Mouse (Mus musculus) CH12.LX (cell line): ENCODE data around the gene Prph. TPM values are rescaled to one million over a fixed set of nuclear protein-coding genes. Genes with fewer than 3 reads are reported as not detected.
A peak's percentile ranks its signal among the peaks of the same experiment; 100 is the strongest.

ENCODE experiments used
- DNase-seq: peaks from one replicate; pipeline ENCODE4 v3.0.0-alpha.2; 2013; ENCODE audit errors: extremely low read depth
- H3K27ac ChIP-seq: 2 replicates; pipeline ENCODE4 v1.5.1; 2012; ENCODE audit warnings: low read depth, mild to moderate bottlenecking, control low read depth, moderate library complexity; ENCODE audit not compliant: insufficient read depth
- H3K27me3 ChIP-seq: replicated peaks from 2 replicates; pipeline ENCODE3; 2012; ENCODE audit warnings: inconsistent platforms
- H3K36me3 ChIP-seq, 2 experiments: replicated peaks in 1 of 2; 2 replicates each; pipeline versions ENCODE3 to v1.6.1; 2012; ENCODE audit warnings: inconsistent platforms in 1 of 2, low read length in 1 of 2, mild to moderate bottlenecking in 1 of 2, mixed read lengths in 1 of 2, moderate library complexity in 1 of 2; ENCODE audit not compliant: control insufficient read depth in 1 of 2, insufficient read depth in 1 of 2
- H3K4me1 ChIP-seq, 2 experiments: 2 replicates each; pipeline ENCODE4 v1.6.1; 2012; ENCODE audit warnings: inconsistent platforms in 1 of 2, moderate library complexity in 1 of 2; ENCODE audit not compliant: insufficient read depth in 2 of 2, control insufficient read depth in 1 of 2
- H3K4me2 ChIP-seq: 2 replicates; pipeline ENCODE4 v1.6.1; 2012; ENCODE audit warnings: low read depth, mild to moderate bottlenecking, control low read depth; ENCODE audit not compliant: poor library complexity, insufficient read depth, severe bottlenecking
- H3K4me3 ChIP-seq, 3 experiments: fragments of 150-350 bp in 1 of 3; sonication (generic) in 1 of 3; replicated peaks in 1 of 3; 2 replicates each; pipeline versions ENCODE3 to v1.5.1; 2011 to 2012; ENCODE audit warnings: low read depth in 2 of 3, low read length in 2 of 3, mild to moderate bottlenecking in 2 of 3, moderate library complexity in 2 of 3, control low read depth in 1 of 3, improper control_type of control experiment in 1 of 3, inconsistent platforms in 1 of 3, mixed read lengths in 1 of 3; ENCODE audit not compliant: poor library complexity in 1 of 3
- H3K79me2 ChIP-seq: replicated peaks from 2 replicates; pipeline ENCODE4 v1.6.1; 2012; ENCODE audit warnings: mild to moderate bottlenecking, moderate library complexity; ENCODE audit not compliant: control insufficient read depth, poor library complexity, insufficient read depth, severe bottlenecking; ENCODE audit errors: extremely low read depth
- H3K9ac ChIP-seq: 2 replicates; pipeline ENCODE4 v1.6.1; 2012; ENCODE audit warnings: low read depth, mild to moderate bottlenecking, control low read depth, moderate library complexity; ENCODE audit not compliant: insufficient read depth
- H3K9me3 ChIP-seq: replicated peaks from 2 replicates; pipeline ENCODE3; 2012; ENCODE audit warnings: low read length, inconsistent platforms, mixed read lengths
- BHLHE40 ChIP-seq: IDR thresholded peaks from 2 replicates; pipeline ENCODE4 v1.6.1; 2011; ENCODE audit warnings: mild to moderate bottlenecking, low read depth, low read length, improper control_type of control experiment
- CHD1 ChIP-seq: IDR thresholded peaks from 2 replicates; pipeline ENCODE4 v1.6.1; 2012; ENCODE audit warnings: low read depth, low read length, improper control_type of control experiment, inconsistent platforms
- CHD2 ChIP-seq: IDR thresholded peaks from 2 replicates; pipeline ENCODE4 v1.6.1; 2011; ENCODE audit warnings: low read length, improper control_type of control experiment
- CTCF ChIP-seq, 2 experiments: IDR thresholded peaks in 1 of 2; conservative IDR thresholded peaks in 1 of 2; 2 replicates each; pipeline ENCODE4 v1.5.1; 2011 to 2012; ENCODE audit warnings: low read depth in 2 of 2, low read length in 2 of 2, improper control_type of control experiment in 1 of 2, inconsistent platforms in 1 of 2, mild to moderate bottlenecking in 1 of 2, moderate library complexity in 1 of 2
- E2F4 ChIP-seq: IDR thresholded peaks from 2 replicates; pipeline ENCODE4 v1.6.1; 2011; ENCODE audit warnings: low read depth, low read length, improper control_type of control experiment; ENCODE audit not compliant: insufficient replicate concordance
- ELF1 ChIP-seq: IDR thresholded peaks from 2 replicates; pipeline ENCODE4 v1.6.1; 2014; ENCODE audit warnings: low read depth, mild to moderate bottlenecking, inconsistent platforms, low read length, improper control_type of control experiment
- EP300 ChIP-seq: IDR thresholded peaks from 2 replicates; pipeline ENCODE4 v1.6.1; 2011; ENCODE audit warnings: low read length, improper control_type of control experiment
- GABPA ChIP-seq: IDR thresholded peaks from 2 replicates; pipeline ENCODE4 v1.6.1; 2012; ENCODE audit warnings: low read depth, low read length, improper control_type of control experiment, inconsistent platforms; ENCODE audit not compliant: insufficient replicate concordance
- HCFC1 ChIP-seq: IDR thresholded peaks from 2 replicates; pipeline ENCODE4 v1.6.1; 2012; ENCODE audit warnings: low read depth, mild to moderate bottlenecking, inconsistent platforms, low read length, improper control_type of control experiment
- IRF4 ChIP-seq: IDR thresholded peaks from 2 replicates; pipeline ENCODE4 v1.6.1; 2014; ENCODE audit warnings: low read depth, mild to moderate bottlenecking, inconsistent platforms, low read length, improper control_type of control experiment
- JUN ChIP-seq: IDR thresholded peaks from 2 replicates; pipeline ENCODE4 v1.6.1; 2011; ENCODE audit warnings: low read depth, mild to moderate bottlenecking, low read length, improper control_type of control experiment, moderate library complexity; ENCODE audit not compliant: insufficient read depth
- JUND ChIP-seq: conservative IDR thresholded peaks from 2 replicates; pipeline ENCODE4 v1.6.1; 2011; ENCODE audit warnings: low read depth, low read length, improper control_type of control experiment
- KAT2A ChIP-seq: IDR thresholded peaks from 2 replicates; pipeline ENCODE4 v1.6.1; 2012; ENCODE audit warnings: low read length, improper control_type of control experiment, inconsistent platforms; ENCODE audit not compliant: insufficient replicate concordance
- MAFK ChIP-seq: IDR thresholded peaks from 2 replicates; pipeline ENCODE4 v1.6.1; 2011; ENCODE audit warnings: low read length, improper control_type of control experiment; ENCODE audit not compliant: insufficient replicate concordance
- MAX ChIP-seq: IDR thresholded peaks from 2 replicates; pipeline ENCODE4 v1.6.1; 2011; ENCODE audit warnings: low read length, improper control_type of control experiment
- MAZ ChIP-seq: IDR thresholded peaks from 2 replicates; pipeline ENCODE4 v1.6.1; 2012; ENCODE audit warnings: low read depth, mild to moderate bottlenecking, inconsistent platforms, low read length, improper control_type of control experiment, moderate library complexity
- MXI1 ChIP-seq: IDR thresholded peaks from 2 replicates; pipeline ENCODE4 v1.6.1; 2011; ENCODE audit warnings: mild to moderate bottlenecking, low read depth, low read length, improper control_type of control experiment
- NRF1 ChIP-seq: IDR thresholded peaks from 2 replicates; pipeline ENCODE4 v1.6.1; 2014; ENCODE audit warnings: low read depth, mild to moderate bottlenecking, inconsistent platforms, low read length, improper control_type of control experiment, moderate library complexity
- PAX5 ChIP-seq: IDR thresholded peaks from 2 replicates; pipeline ENCODE4 v1.6.1; 2012; ENCODE audit warnings: low read length, inconsistent platforms, mixed read lengths
- POLR2A ChIP-seq: IDR thresholded peaks from 2 replicates; pipeline ENCODE4 v1.6.1; 2011; ENCODE audit warnings: low read depth, mild to moderate bottlenecking, improper control_type of control experiment, low read length
- RAD21 ChIP-seq: IDR thresholded peaks from 2 replicates; pipeline ENCODE4 v1.6.1; 2011; ENCODE audit warnings: low read depth, mild to moderate bottlenecking, low read length, improper control_type of control experiment, moderate library complexity
- RCOR1 ChIP-seq: conservative IDR thresholded peaks from 2 replicates; pipeline ENCODE4 v1.6.1; 2012; ENCODE audit warnings: low read depth, mild to moderate bottlenecking, inconsistent platforms, low read length, improper control_type of control experiment
- SIN3A ChIP-seq: IDR thresholded peaks from 2 replicates; pipeline ENCODE4 v1.6.1; 2012; ENCODE audit warnings: low read length, improper control_type of control experiment, inconsistent platforms
- SMC3 ChIP-seq: IDR thresholded peaks from 2 replicates; pipeline ENCODE4 v1.6.1; 2011; ENCODE audit warnings: low read depth, low read length, improper control_type of control experiment
- TBP ChIP-seq: conservative IDR thresholded peaks from 2 replicates; pipeline ENCODE4 v1.6.1; 2011; ENCODE audit warnings: low read depth, low read length, improper control_type of control experiment
- TCF12 ChIP-seq: IDR thresholded peaks from 2 replicates; pipeline ENCODE4 v1.6.1; 2014; ENCODE audit warnings: low read depth, mild to moderate bottlenecking, inconsistent platforms, low read length, improper control_type of control experiment
- USF1 ChIP-seq: IDR thresholded peaks from 2 replicates; pipeline ENCODE4 v1.6.1; 2014; ENCODE audit warnings: low read depth, mild to moderate bottlenecking, inconsistent platforms, low read length, improper control_type of control experiment
- USF2 ChIP-seq: conservative IDR thresholded peaks from 2 replicates; pipeline ENCODE4 v1.6.1; 2011; ENCODE audit warnings: low read depth, low read length, improper control_type of control experiment
- ZC3H11A ChIP-seq: IDR thresholded peaks from 2 replicates; pipeline ENCODE4 v1.6.1; 2012; ENCODE audit warnings: low read depth, mild to moderate bottlenecking, inconsistent platforms, low read length, improper control_type of control experiment
- ZKSCAN1 ChIP-seq: IDR thresholded peaks from 2 replicates; pipeline ENCODE4 v1.6.1; 2012; ENCODE audit warnings: low read depth, inconsistent platforms, low read length, improper control_type of control experiment, borderline replicate concordance
- ZMIZ1 ChIP-seq: IDR thresholded peaks from 2 replicates; pipeline ENCODE4 v1.6.1; 2012; ENCODE audit warnings: low read depth, mild to moderate bottlenecking, inconsistent platforms, low read length, improper control_type of control experiment
- dilution Hi-C: fragments of 300-500 bp; cut with MboI; formaldehyde crosslinking; loops from 2 replicates; pipeline ENCODE4 v1.14.3; 2020; ENCODE audit warnings: low sequenced_read_pairs; ENCODE audit not compliant: extremely low pct_unique_long_range_greater_than_20kb, extremely low pct_ligation_motif_present
- in situ Hi-C: fragments of 300-500 bp; cut with MboI; formaldehyde crosslinking; loops from 3 replicates; pipeline ENCODE4 v1.14.3; 2019; ENCODE audit warnings: low sequenced_read_pairs, low pct_ligation_motif_present, low pct_unique_long_range_greater_than_20kb, mixed read lengths
- polyA plus RNA-seq: library from polyadenylated mRNA; unstranded; fragments of >175 nt; gene quantifications from 2 replicates; pipeline ENCODE4 v1.2.1, GENCODE M21; 2012; ENCODE audit warnings: low read depth; ENCODE audit not compliant: insufficient read length
- total RNA-seq, 2 experiments: library from RNA; depleted of rRNA; stranded (reverse); fragments of 300-350 nt in 1 of 2; fragments of >200 nt in 1 of 2; gene quantifications; 2 replicates each; pipeline ENCODE4 v1.2.3; 2012 to 2014

Gene Prph
- total and polyA plus RNA-seq, 3 experiments: 0.12 TPM; not detected in 2

GRCm38 (mm10) chr15:99029619-99030584 is 25.1 kb upstream of the Prph start, which contains the start of gene Tuba1c (continued):
- TF ChIP-seq JUN: peak; percentile 45; the same call in 1 of the 2 replicates
- no peak for TF ChIP-seq SMC3
- TF ChIP-seq EP300: peak; percentile 56
- no peak; the same call in 1 of the 2 replicates for TF ChIP-seq JUND
- TF ChIP-seq E2F4: 0 out of 2 replicates have a peak, but pooled peaks have one; percentile 45
- peak; percentile 98 for TF ChIP-seq TBP
- peak; percentile 90 for TF ChIP-seq IRF4
- TF ChIP-seq MAX: no peak; the same call in 1 of the 2 replicates
- TF ChIP-seq CHD2: peak; percentile 32; the same call in 1 of the 2 replicates
- TF ChIP-seq SIN3A: peak; percentile 18; the same call in 1 of the 2 replicates
- TF ChIP-seq NRF1: no peak; the same call in 1 of the 2 replicates
- TF ChIP-seq MXI1: peak; percentile 54; the same call in 1 of the 2 replicates
- no peak for TF ChIP-seq CHD1
- TF ChIP-seq TCF12: peak; percentile 72
- no peak for TF ChIP-seq ZC3H11A
- 0 out of 2 replicates have a peak, but pooled peaks have one; percentile 58 for TF ChIP-seq KAT2A
- peak; percentile 99 for TF ChIP-seq ZMIZ1
- TF ChIP-seq USF1: no peak
- no peak for TF ChIP-seq GABPA

GRCm38 (mm10) chr15:99030585-99031387 is 24.2 kb upstream of the Prph start:
- Histone ChIP-seq H3K27ac (peak overlapping the region; percentile 84), H3K27me3 (no peaks in the 10 kb centered on the region), H3K4me1 (peaks cover 4 to 32% of the 10 kb centered on the region in 2 experiments; a peak in 3 of 4 replicates), H3K4me2 (peak overlapping the region; percentile 80), H3K79me2 (peaks cover 33% of the 10 kb centered on the region), H3K9me3 (no peaks in the 10 kb centered on the region), H3K4me3 (peak overlapping the region; percentile 69 to 91 (median 71)), H3K9ac (peak overlapping the region; percentile 78), H3K36me3 (peaks cover 16 to 29% of the 10 kb centered on the region in 2 experiments)
- dilution Hi-C loops (no loop called here), in situ Hi-C loops (no loop called here)
- peak; percentile 82 for DNase-seq
- TF ChIP-seq GABPA (no peak), POLR2A (no peak), EP300 (peak; percentile 36), JUN (no peak), HCFC1 (no peak), CHD1 (peak; percentile 84; the same call in 1 of the 2 replicates), NRF1 (no peak), SMC3 (no peak), E2F4 (no peak), KAT2A (no peak), MAFK (peak; percentile 66; the same call in 1 of the 2 replicates), MAX (peak; percentile 93), SIN3A (peak; percentile 96), RCOR1 (no peak), ELF1 (peak; percentile 80), BHLHE40 (peak; percentile 86), RAD21 (no peak), PAX5 (no peak), TCF12 (peak; percentile 75), USF2 (no peak), CTCF (conservative IDR thresholded peaks at IDR 0.05 in 1 of 2, IDR thresholded peaks at IDR 0.05 in 1 of 2; ENCODE audit: low read depth in 2 of 2, low read length in 2 of 2) (no peak), ZKSCAN1 (no peak), MAZ (no peak), IRF4 (peak; percentile 24; the same call in 1 of the 2 replicates)
